Mouse (Mus musculus) embryonic fibroblast, embryonic 13.5 days (primary cell): Measurements from ENCODE around the gene Sacs.
A peak's percentile ranks its signal among the peaks of the same experiment; 100 is the strongest.

Experiments
- CTCF ChIP-seq: IDR thresholded peaks from 2 replicates; pipeline ENCODE4 v1.5.1; 2011; ENCODE audit warnings: mild to moderate bottlenecking, control low read depth, low read length, moderate library complexity, borderline replicate concordance; ENCODE audit not compliant: insufficient read depth
- POLR2A ChIP-seq: IDR thresholded peaks from 2 replicates; pipeline ENCODE4 v1.6.1; 2011; ENCODE audit warnings: low read depth, mild to moderate bottlenecking, control low read depth, low read length, moderate library complexity

DNA sequence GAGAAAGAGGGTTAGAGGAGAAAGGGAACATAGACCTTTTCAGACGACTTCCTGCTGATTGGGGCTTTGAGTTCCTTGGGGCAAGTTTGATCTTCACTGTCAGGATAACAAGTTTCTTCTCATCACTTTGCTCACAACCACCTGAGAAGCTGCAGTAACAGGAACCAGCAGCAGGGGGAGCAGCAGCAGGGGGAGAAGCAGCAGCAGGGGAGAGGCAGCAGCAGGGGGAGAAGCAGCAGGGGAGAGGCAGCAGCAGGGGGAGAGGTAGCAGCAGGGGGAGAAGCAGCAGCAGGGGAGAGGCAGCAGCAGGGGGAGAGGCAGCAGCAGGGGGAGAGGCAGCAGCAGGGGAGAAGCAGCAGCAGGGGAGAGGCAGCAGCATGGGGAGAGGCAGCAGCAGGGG lies 139.0 kb downstream of the Sacs start:
- TF ChIP-seq CTCF = peak; percentile 43; the same call in 1 of the 2 replicates
- no peak for TF ChIP-seq POLR2A
